Mouse (Mus musculus) embryo, embryonic 10 days (tissue): ENCODE data around the gene Rps6kl1.
A peak's percentile ranks its signal among the peaks of the same experiment; 100 is the strongest.

Experiments used
- DNase-seq: peaks from one replicate; pipeline ENCODE4 v3.0.0-alpha.2; 2015; ENCODE audit warnings: low spot score

Gene Rps6kl1

DNA sequence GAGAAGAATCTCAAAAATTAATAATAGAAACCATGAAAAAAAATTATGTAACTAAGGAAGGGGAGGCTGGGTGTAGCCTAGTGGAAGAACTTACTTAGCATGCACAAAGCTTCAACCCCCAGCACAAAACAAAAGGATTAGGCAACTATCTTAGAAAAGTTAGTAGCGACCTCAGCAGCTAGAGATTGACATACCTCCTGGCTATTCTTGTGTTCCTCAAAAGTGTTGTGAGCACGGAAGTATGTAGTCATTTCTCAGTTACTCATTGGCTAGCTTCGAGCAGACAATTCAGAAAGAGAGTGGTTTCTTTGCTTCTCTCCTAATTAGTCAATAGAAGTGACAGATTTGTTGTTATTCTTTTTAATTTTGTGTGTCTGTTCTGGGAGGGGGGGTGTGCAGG lies 42.4 kb downstream of the Rps6kl1 start:
- no peak for DNase-seq

DNA sequence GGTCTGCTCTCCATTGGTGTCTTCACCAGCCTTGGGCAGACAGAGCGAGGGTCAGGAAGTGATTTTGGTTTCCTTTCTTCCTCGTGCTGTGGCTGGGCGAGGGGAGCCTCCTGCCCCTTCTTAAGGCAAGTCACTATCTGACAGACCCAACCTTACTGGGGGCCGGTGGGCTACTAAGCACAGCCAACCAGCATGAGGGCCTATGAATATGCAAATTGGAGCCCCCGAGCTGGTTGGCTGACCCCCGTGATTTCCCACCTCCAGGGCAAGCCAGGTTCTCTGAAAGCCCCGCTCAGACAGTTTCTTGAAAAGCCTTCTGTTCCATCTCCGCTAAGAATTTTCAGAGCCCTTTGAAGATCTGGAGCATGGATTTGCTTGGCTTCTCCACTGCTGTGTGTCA lies 44.8 kb downstream of the Rps6kl1 start:
- DNase-seq = peak; percentile 73

DNA sequence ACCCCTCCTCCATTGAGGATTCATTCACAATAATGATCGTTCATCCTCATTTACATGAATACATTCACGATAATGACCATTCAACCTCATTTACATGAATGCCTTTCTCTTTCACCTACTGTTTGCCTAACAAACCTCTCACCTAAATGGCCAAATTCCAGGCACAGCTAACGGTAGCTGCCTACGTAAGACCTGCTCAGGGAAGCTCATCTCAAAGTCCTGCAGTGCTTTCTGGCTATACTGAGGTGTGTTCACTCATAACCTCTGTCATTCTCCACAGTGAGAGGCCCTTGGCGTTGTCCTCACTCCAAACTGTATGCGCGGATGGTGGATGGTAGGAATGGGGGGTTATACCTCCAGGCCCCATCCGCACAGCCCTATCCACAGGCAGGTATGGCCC lies 46.3 kb downstream of the Rps6kl1 start:
- no peak for DNase-seq

DNA sequence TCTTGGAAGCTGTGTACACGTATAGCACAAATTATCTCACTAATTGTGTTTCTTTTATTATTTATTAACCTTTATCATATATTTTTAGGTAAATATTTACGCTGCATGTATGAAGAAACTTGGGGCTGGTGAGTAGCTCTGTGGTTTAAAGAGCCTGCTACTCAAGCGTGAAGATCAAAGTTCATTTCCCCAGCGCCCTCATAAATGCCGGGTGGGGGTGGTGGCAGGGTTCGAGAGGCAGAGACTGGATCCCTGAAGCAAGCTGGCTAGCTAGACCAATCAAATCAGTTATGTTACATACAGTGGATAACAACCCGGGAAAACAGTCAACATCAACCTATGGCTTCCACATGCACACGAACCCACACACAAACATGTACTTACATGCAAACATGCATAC lies 48.0 kb downstream of the Rps6kl1 start:
- no peak for DNase-seq

DNA sequence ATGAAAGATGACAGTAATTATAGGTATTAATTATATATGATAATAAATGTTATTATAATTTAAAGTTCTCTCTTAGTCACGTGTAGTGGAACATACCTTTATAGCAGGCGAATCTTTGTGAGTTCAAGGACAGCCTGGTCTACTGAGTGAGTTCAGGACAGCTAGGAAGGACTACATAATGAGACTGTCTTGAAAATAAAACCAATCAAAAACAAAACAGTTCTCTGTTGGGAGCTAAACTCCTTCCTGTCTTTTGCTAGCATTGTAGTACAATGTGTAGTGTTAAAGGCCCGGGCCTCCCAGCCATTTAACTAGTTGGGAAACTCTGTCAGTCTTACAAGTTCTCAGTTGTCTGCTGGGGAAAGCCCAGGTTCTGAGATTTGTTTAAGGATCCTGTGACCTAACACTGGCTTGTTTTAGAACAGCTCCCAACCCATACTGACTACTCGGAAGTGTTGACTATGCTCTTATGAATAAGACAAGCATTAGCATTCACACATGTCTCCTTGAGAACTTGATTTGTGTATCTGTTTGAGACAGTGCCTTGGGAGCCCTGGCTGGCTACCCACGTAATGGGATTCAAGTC lies 49.5 kb downstream of the Rps6kl1 start:
- no peak for DNase-seq

DNA sequence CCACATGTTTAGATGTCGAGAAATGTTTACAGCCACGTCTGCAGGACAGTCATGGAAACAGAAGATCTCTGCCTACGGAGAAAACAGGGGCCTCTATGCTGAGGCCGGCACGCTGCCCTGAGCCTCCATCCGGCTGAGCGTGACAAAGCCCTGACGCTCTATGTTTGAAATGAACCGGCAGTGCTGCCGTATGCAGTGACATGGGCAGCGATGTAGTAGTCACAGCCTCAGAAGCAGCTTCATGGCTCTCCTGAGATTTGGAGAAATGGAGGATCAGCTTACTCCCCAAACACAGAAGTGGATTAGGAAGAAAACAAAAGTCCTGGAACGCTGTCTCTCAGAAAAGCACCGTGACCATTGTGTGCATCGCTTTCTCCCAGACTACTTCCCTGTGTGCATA lies 50.1 kb downstream of the Rps6kl1 start:
- no peak for DNase-seq

DNA sequence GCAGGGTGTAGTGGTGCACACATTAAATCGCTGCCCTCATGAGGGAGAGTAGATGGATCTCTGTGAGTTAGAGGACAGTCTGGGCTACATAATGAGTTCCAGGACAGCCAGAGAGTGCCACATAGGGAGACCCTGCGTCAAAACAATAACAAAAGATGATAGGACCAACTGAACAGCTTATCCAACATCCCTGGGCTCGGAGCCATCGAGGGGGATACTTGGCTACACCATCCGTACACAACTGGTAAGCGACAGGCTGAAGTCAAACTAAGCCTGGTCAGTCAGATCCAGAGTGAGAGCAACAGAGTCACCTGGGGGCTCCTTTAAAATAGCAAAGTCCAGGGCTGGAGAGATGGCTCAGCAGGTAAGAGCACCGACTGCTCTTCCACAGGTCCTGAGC lies 55.2 kb downstream of the Rps6kl1 start:
- DNase-seq = no peak

DNA sequence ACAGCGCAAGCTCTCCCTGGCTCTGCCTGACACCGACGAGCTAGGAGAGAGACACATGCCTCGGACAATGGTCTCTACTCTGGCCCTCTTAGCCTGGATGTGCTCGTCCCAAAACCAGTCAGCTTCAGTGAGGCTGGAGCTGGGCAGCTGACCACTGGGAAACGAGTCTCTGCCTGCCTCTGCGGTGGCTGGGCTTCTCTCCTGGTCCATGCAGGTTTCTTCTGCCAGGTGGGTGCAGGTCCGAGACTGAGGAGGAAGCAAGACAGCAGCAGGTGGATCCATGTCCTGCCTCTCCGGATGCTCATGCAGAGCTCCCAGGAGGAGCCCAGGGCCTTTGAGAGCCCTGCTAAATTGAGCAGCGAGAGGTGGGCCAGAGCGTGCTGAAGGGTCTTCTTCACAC lies 55.9 kb downstream of the Rps6kl1 start:
- DNase-seq = no peak

DNA sequence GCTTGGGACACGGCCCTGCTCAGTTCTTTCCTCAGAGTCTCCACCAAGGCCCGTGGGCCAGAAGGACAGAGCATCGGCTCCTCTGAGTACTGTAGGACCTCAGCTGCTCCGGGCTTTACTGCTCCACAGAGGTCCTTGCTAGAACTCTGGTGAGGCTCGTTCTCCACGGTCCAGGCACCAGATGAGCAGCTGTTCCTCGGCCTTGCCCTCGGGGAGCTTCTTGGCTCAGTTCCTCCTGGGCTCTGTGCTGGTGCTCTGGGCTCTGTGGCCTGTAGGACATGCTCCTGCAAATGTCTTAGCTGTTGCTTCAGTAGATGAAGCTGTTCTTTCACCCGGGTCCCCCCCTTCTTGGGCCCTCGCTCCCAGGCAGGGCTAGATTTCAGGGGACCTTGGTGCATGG lies 56.4 kb downstream of the Rps6kl1 start:
- no peak for DNase-seq

DNA sequence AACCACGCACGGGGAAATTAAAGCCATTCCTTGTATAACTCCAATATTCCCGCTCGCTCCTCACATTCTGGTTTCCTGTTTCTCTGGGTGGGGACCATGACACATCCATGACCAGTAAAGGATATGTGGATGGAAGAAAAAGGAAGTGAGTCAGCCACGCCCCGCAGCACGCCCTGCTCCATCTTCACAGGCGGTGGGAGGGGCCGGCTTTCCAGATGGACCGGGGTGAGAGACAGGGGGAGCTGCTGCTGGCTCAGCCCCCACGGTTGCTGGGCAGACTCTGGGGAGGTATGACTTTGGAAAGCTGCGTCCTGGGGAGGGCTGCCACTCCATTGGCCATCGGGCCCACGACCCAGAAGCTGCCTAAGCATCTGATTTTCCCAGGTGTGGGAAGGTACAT lies 57.1 kb downstream of the Rps6kl1 start:
- peak; percentile 57 for DNase-seq

DNA sequence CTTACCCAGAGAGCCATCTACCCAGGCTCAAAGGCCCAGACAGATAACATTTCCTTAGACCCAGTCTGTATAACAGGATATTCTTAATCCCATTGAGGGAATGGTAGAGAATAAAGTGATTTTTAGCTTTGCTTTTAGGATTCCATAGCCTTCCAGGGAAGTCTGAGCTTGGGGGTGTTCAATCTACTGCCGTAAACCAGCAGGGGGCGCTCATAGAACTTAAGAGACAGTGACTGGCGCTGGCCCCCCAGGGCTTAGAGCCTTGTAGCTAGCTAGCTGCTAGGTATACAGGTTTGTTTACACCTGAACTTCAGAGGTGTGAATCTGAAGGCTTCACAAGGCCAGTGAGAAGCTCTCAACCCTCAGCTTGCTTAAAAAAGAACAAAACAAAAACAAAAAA lies 58.9 kb downstream of the Rps6kl1 start:
- peak; percentile 74 for DNase-seq

DNA sequence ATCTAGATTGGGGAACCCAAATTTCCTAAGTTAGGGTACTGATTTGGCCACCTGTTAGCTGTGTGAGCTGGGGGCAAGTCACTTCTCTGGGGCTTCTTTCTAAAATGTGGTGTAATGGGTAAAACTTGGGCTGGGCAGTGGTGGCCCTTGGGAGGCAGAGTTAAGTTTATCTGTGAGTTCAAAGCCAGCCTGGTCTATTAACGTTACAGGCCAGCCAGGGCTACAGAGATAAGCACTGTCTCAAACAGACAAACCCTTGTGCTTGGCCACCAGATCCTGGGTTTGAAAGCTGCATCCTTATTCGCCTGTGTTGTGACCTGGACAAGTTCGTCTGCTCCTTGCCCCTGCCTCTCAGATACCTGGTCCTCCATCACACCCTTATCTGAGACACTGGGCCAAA lies 59.9 kb downstream of the Rps6kl1 start:
- no peak for DNase-seq

DNA sequence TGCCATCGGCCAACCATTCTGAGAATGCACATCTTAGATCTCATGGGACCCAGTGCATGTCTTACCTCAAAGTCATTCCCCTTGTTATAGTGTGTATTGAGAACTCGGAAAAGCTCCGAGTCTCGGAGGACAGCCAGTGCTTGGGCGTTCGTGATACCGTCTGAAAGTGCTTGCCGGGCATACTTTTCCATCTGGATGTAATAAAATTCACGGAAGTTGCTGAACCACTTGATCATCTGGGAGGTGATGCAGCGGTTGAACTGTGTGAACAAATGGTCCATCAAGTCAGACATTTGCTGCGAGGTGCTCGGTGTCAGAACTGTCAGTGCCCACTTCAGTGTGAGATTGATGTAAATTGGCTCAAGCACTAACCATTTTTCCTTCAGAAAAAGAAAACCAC lies 63.2 kb downstream of the Rps6kl1 start:
- DNase-seq = no peak
